Mouse (Mus musculus) MEL (cell line): ENCODE measurements around the gene Slc22a7. TPM values are rescaled to one million over a fixed set of nuclear protein-coding genes. Genes with fewer than 3 reads are reported as not detected.

Source experiments
- DNase-seq: peaks from one replicate; pipeline ENCODE4 v3.0.0; 2011; ENCODE audit warnings: low read depth, low spot score
- H3K27ac ChIP-seq: 2 replicates; pipeline ENCODE4 v1.5.1; 2012; ENCODE audit warnings: low read depth, mild to moderate bottlenecking, control low read depth, low read length, moderate library complexity; ENCODE audit not compliant: control insufficient read depth
- H3K27me3 ChIP-seq, 2 experiments: fragments of 150-350 bp in 1 of 2; sonication (generic) in 1 of 2; 2 replicates each; pipeline ENCODE4 v1.6.1; 2012; ENCODE audit warnings: low read length in 2 of 2, mild to moderate bottlenecking in 2 of 2, improper control_type of control experiment in 1 of 2, moderate library complexity in 1 of 2; ENCODE audit not compliant: insufficient read depth in 2 of 2, control insufficient read depth in 1 of 2
- H3K36me3 ChIP-seq, 2 experiments: 2 replicates each; pipeline ENCODE4 v1.6.1; 2012 to 2014; ENCODE audit warnings: low read length in 2 of 2, improper control_type of control experiment in 1 of 2, inconsistent platforms in 1 of 2, mild to moderate bottlenecking in 1 of 2; ENCODE audit not compliant: insufficient read depth in 2 of 2, control insufficient read depth in 1 of 2
- H3K4me1 ChIP-seq, 2 experiments: fragments of 150-350 bp in 1 of 2; sonication (generic) in 1 of 2; 2 replicates each; pipeline ENCODE4 v1.6.1; 2012; ENCODE audit warnings: low read length in 2 of 2, improper control_type of control experiment in 1 of 2, mild to moderate bottlenecking in 1 of 2; ENCODE audit not compliant: insufficient read depth in 2 of 2, control insufficient read depth in 1 of 2
- H3K4me3 ChIP-seq, 2 experiments: fragments of 150-350 bp in 1 of 2; sonication (generic) in 1 of 2; 2 replicates each; pipeline ENCODE4 v1.5.1; 2012; ENCODE audit warnings: low read depth in 2 of 2, low read length in 2 of 2, mild to moderate bottlenecking in 2 of 2, moderate library complexity in 2 of 2, control low read depth in 1 of 2, improper control_type of control experiment in 1 of 2; ENCODE audit not compliant: control insufficient read depth in 1 of 2, insufficient read depth in 1 of 2
- H3K79me2 ChIP-seq: 2 replicates; pipeline ENCODE4 v1.6.1; 2012; ENCODE audit warnings: mild to moderate bottlenecking, low read length, moderate library complexity; ENCODE audit not compliant: control insufficient read depth, poor library complexity, insufficient read depth
- H3K9ac ChIP-seq: 2 replicates; pipeline ENCODE4 v1.6.1; 2012; ENCODE audit warnings: low read depth, mild to moderate bottlenecking, control low read depth, low read length, moderate library complexity; ENCODE audit not compliant: control insufficient read depth, poor library complexity, severe bottlenecking
- H3K9me3 ChIP-seq: fragments of 150-350 bp; sonication (generic); replicated peaks from 2 replicates; pipeline ENCODE4 v1.6.1; 2012; ENCODE audit warnings: mild to moderate bottlenecking, low read length, improper control_type of control experiment, moderate library complexity; ENCODE audit not compliant: insufficient read depth
- CHD1 ChIP-seq: IDR thresholded peaks from 2 replicates; pipeline ENCODE4 v1.6.1; 2012; ENCODE audit warnings: low read depth, mild to moderate bottlenecking, inconsistent platforms, low read length, improper control_type of control experiment
- CHD2 ChIP-seq: IDR thresholded peaks from 2 replicates; pipeline ENCODE4 v1.6.1; 2011; ENCODE audit warnings: low read length, improper control_type of control experiment
- CTCF ChIP-seq, 3 experiments: IDR thresholded peaks in 2 of 3; conservative IDR thresholded peaks in 1 of 3; 2 replicates each; pipeline ENCODE4 v1.5.1; 2011 to 2012; ENCODE audit warnings: low read length in 3 of 3, low read depth in 2 of 3, mild to moderate bottlenecking in 2 of 3, improper control_type of control experiment in 1 of 3, inconsistent platforms in 1 of 3, mixed read lengths in 1 of 3, moderate library complexity in 1 of 3; ENCODE audit not compliant: control insufficient read depth in 1 of 3, insufficient read depth in 1 of 3, poor library complexity in 1 of 3, severe bottlenecking in 1 of 3
- EP300 ChIP-seq, 2 experiments: IDR thresholded peaks; 2 replicates each; pipeline ENCODE4 v1.6.1; 2011; ENCODE audit warnings: improper control_type of control experiment in 2 of 2, low read length in 2 of 2, low read depth in 1 of 2, mild to moderate bottlenecking in 1 of 2
- ETS1 ChIP-seq: IDR thresholded peaks from 2 replicates; pipeline ENCODE4 v1.6.1; 2012; ENCODE audit warnings: low read depth, mild to moderate bottlenecking, inconsistent platforms, low read length, improper control_type of control experiment, moderate library complexity
- GABPA ChIP-seq: IDR thresholded peaks from 2 replicates; pipeline ENCODE4 v1.6.1; 2012; ENCODE audit warnings: low read depth, mild to moderate bottlenecking, inconsistent platforms, low read length, improper control_type of control experiment, moderate library complexity
- GATA1 ChIP-seq: IDR thresholded peaks from 2 replicates; pipeline ENCODE4 v1.6.1; 2011; ENCODE audit warnings: low read depth, low read length, improper control_type of control experiment
- HCFC1 ChIP-seq: IDR thresholded peaks from 2 replicates; pipeline ENCODE4 v1.6.1; 2012; ENCODE audit warnings: low read depth, mild to moderate bottlenecking, inconsistent platforms, low read length, improper control_type of control experiment, moderate library complexity
- MAX ChIP-seq: IDR thresholded peaks from 2 replicates; pipeline ENCODE4 v1.6.1; 2011; ENCODE audit warnings: low read length, improper control_type of control experiment
- MEF2A ChIP-seq: IDR thresholded peaks from 2 replicates; pipeline ENCODE4 v1.6.1; 2014; ENCODE audit warnings: low read depth, mild to moderate bottlenecking, inconsistent platforms, low read length, improper control_type of control experiment; ENCODE audit not compliant: poor library complexity, insufficient replicate concordance, severe bottlenecking; ENCODE audit errors: extremely low read depth
- NELFE ChIP-seq: IDR thresholded peaks from 2 replicates; pipeline ENCODE4 v1.6.1; 2011; ENCODE audit warnings: low read depth, low read length, improper control_type of control experiment
- POLR2A ChIP-seq, 2 experiments: IDR thresholded peaks; 2 replicates each; pipeline ENCODE4 v1.6.1; 2011 to 2012; ENCODE audit warnings: low read length in 2 of 2, mild to moderate bottlenecking in 2 of 2, control low read depth in 1 of 2, improper control_type of control experiment in 1 of 2, low read depth in 1 of 2, moderate library complexity in 1 of 2; ENCODE audit not compliant: control insufficient read depth in 1 of 2, insufficient read depth in 1 of 2, poor library complexity in 1 of 2
- POLR2AphosphoS2 ChIP-seq: IDR thresholded peaks from 2 replicates; pipeline ENCODE4 v1.6.1; 2011; ENCODE audit warnings: low read length, improper control_type of control experiment
- POLR2AphosphoS5 ChIP-seq: IDR thresholded peaks from 2 replicates; pipeline ENCODE4 v1.6.1; 2012; ENCODE audit warnings: low read depth, borderline replicate concordance, mild to moderate bottlenecking, inconsistent platforms, low read length, moderate library complexity, mixed read lengths
- RCOR1 ChIP-seq: IDR thresholded peaks from 2 replicates; pipeline ENCODE4 v1.6.1; 2012; ENCODE audit warnings: low read depth, mild to moderate bottlenecking, inconsistent platforms, low read length, improper control_type of control experiment
- SMC3 ChIP-seq: IDR thresholded peaks from 2 replicates; pipeline ENCODE4 v1.6.1; 2011; ENCODE audit warnings: low read depth, low read length, improper control_type of control experiment
- TAL1 ChIP-seq: IDR thresholded peaks from 2 replicates; pipeline ENCODE4 v1.6.1; 2012; ENCODE audit warnings: mild to moderate bottlenecking, inconsistent platforms, low read length, moderate library complexity, mixed read lengths
- TCF12 ChIP-seq: IDR thresholded peaks from 2 replicates; pipeline ENCODE4 v1.6.1; 2014; ENCODE audit warnings: low read depth, mild to moderate bottlenecking, inconsistent platforms, low read length, improper control_type of control experiment, moderate library complexity
- USF2 ChIP-seq, 2 experiments: IDR thresholded peaks; 2 replicates each; pipeline ENCODE4 v1.6.1; 2011 to 2012; ENCODE audit warnings: improper control_type of control experiment in 2 of 2, low read length in 2 of 2, borderline replicate concordance in 1 of 2, inconsistent platforms in 1 of 2, low read depth in 1 of 2, mild to moderate bottlenecking in 1 of 2; ENCODE audit not compliant: insufficient read depth in 1 of 2
- ZMIZ1 ChIP-seq: IDR thresholded peaks from 2 replicates; pipeline ENCODE4 v1.6.1; 2012; ENCODE audit warnings: low read depth, mild to moderate bottlenecking, inconsistent platforms, low read length, improper control_type of control experiment, moderate library complexity
- polyA plus RNA-seq, 2 experiments: library from polyadenylated mRNA; stranded (reverse) in 1 of 2; unstranded in 1 of 2; fragments of >175 nt in 1 of 2; fragments of >200 nt in 1 of 2; gene quantifications; 2 replicates each; pipeline versions ENCODE4 v1.2.1 to v1.2.4; 2012; ENCODE audit warnings: low replicate concordance in 2 of 2, low read depth in 1 of 2; ENCODE audit not compliant: insufficient read length in 2 of 2, insufficient read depth in 1 of 2, missing spikeins in 1 of 2
- total RNA-seq: library from RNA; depleted of rRNA; stranded (reverse); fragments of 300-350 nt; gene quantifications from 2 replicates; pipeline ENCODE4 v1.2.3, GENCODE M21; 2012

Slc22a7 gene
- total and polyA plus RNA-seq, 3 experiments = not detected

- Histone ChIP-seq H3K27ac (no peak overlapping the region), H3K4me1 (no peaks in the 10 kb centered on the region), H3K27me3 (peaks cover 0 to 3% of the 10 kb centered on the region in 2 experiments; a peak in 1 of 4 replicates), H3K4me3 (no peak overlapping the region)
- TF ChIP-seq NELFE = no peak
- no peak for TF ChIP-seq POLR2AphosphoS2
- no peak for TF ChIP-seq EP300 (IDR thresholded peaks at IDR 0.05; ENCODE audit: low read depth in 1 of 2, low read length in 2 of 2)
- no peak for TF ChIP-seq GABPA
- TF ChIP-seq TCF12 = no peak
- TF ChIP-seq SMC3 = no peak
- TF ChIP-seq HCFC1 = no peak
- TF ChIP-seq, all 39 proteins: peak for 0
- Histone ChIP-seq H3K79me2 (no peaks in the 10 kb centered on the region), H3K36me3 (no peaks in the 10 kb centered on the region), H3K9me3 (no peaks in the 10 kb centered on the region), H3K9ac (no peak overlapping the region)
- DNase-seq = no peak
These were observed 15.2 kb upstream of the Slc22a7 start for GRCm38 (mm10) chr17:46453302-46453948.

- Histone ChIP-seq H3K4me1 (no peaks in the 10 kb centered on the region), H3K9ac (no peak overlapping the region), H3K9me3 (no peaks in the 10 kb centered on the region), H3K79me2 (no peaks in the 10 kb centered on the region), H3K4me3 (no peak overlapping the region), H3K27me3 (peaks cover 0 to 3% of the 10 kb centered on the region in 2 experiments; a peak in 1 of 4 replicates), H3K36me3 (no peaks in the 10 kb centered on the region), H3K27ac (no peak overlapping the region)
- no peak for DNase-seq
- TF ChIP-seq GATA1 (no peak), CTCF (IDR thresholded peaks at IDR 0.05 in 2 of 3, conservative IDR thresholded peaks at IDR 0.05 in 1 of 3; ENCODE audit: control insufficient read depth in 1 of 3, insufficient read depth in 1 of 3, low read depth in 2 of 3, low read length in 3 of 3, poor library complexity in 1 of 3, severe bottlenecking in 1 of 3) (no peak), MEF2A (no peak), USF2 (IDR thresholded peaks at IDR 0.05; ENCODE audit: borderline replicate concordance in 1 of 2, insufficient read depth in 1 of 2, low read depth in 1 of 2, low read length in 2 of 2) (no peak), CHD1 (no peak), ZMIZ1 (no peak), ETS1 (no peak), SMC3 (no peak), POLR2AphosphoS5 (no peak), TAL1 (no peak), CHD2 (no peak), POLR2A (IDR thresholded peaks at IDR 0.05; ENCODE audit: control insufficient read depth in 1 of 2, insufficient read depth in 1 of 2, low read depth in 1 of 2, low read length in 2 of 2, poor library complexity in 1 of 2) (no peak), MAX (no peak), TCF12 (no peak), RCOR1 (no peak)
These were observed 14.4 kb upstream of the Slc22a7 start for GRCm38 (mm10) chr17:46452683-46453082.
